Mouse (Mus musculus) neural tube, embryonic 11.5 days (tissue): ENCODE measurements at regions not wholly inside any gene's neighbourhood (a gene's known extent, or its start where the extent isn't known, plus 50 kb on each side); places are given as distances from the start of the nearest gene placed in this dataset.

Experiments
- ATAC-seq: fragments of 200-750 bp; cut with Nextera tagmentation; 2 replicates; pipeline ENCODE4 v1.8.0; 2017; ENCODE audit warnings: moderate number of reproducible peaks, mild to moderate bottlenecking, moderate TSS enrichment, moderate library complexity; ENCODE audit not compliant: insufficient read depth, low FRiP score, low TSS enrichment
- DNase-seq: peaks from one replicate; pipeline ENCODE4 v3.0.0-alpha.2; 2015; ENCODE audit warnings: low spot score
- H3K27ac ChIP-seq: fragments of 300-500 bp; sonication (generic); 2 replicates; pipeline ENCODE4 v1.5.1; 2014; ENCODE audit warnings: low read depth, mild to moderate bottlenecking, low read length
- H3K27me3 ChIP-seq: fragments of 300-500 bp; sonication (generic); 2 replicates; pipeline ENCODE4 v1.6.1; 2014; ENCODE audit warnings: mild to moderate bottlenecking, low read length, mixed read lengths; ENCODE audit not compliant: control insufficient read depth, insufficient read depth
- H3K36me3 ChIP-seq: fragments of 300-500 bp; sonication (generic); 2 replicates; pipeline ENCODE4 v1.6.1; 2014; ENCODE audit warnings: mild to moderate bottlenecking, low read length, moderate library complexity, mixed read lengths; ENCODE audit not compliant: control insufficient read depth, insufficient read depth
- H3K4me1 ChIP-seq: fragments of 300-500 bp; sonication (generic); 2 replicates; pipeline ENCODE4 v1.6.1; 2014; ENCODE audit warnings: low read length, mixed read lengths; ENCODE audit not compliant: control insufficient read depth, insufficient read depth
- H3K4me2 ChIP-seq: fragments of 300-500 bp; sonication (generic); 2 replicates; pipeline ENCODE4 v1.6.1; 2014; ENCODE audit warnings: low read depth, mild to moderate bottlenecking, moderate library complexity
- H3K4me3 ChIP-seq: fragments of 300-500 bp; sonication (generic); 2 replicates; pipeline ENCODE4 v1.5.1; 2014; ENCODE audit warnings: low read depth, low read length
- H3K9ac ChIP-seq: fragments of 300-500 bp; sonication (generic); 2 replicates; pipeline ENCODE4 v1.6.1; 2014; ENCODE audit warnings: mild to moderate bottlenecking, low read length
- H3K9me3 ChIP-seq: fragments of 300-500 bp; sonication (generic); 2 replicates; pipeline ENCODE4 v1.6.1; 2016; ENCODE audit warnings: low read length; ENCODE audit not compliant: control insufficient read depth
- WGBS: fragments of 180-500 bp; shearing (Covaris S2); extraction: QIAGEN DNeasy Blood & Tissue Kit; methylation state at CpG from one replicate; pipeline ENCODE4 v1.1.7; 2014; 5-methylcytosine and 5-hydroxymethylcytosine counted together

DNA sequence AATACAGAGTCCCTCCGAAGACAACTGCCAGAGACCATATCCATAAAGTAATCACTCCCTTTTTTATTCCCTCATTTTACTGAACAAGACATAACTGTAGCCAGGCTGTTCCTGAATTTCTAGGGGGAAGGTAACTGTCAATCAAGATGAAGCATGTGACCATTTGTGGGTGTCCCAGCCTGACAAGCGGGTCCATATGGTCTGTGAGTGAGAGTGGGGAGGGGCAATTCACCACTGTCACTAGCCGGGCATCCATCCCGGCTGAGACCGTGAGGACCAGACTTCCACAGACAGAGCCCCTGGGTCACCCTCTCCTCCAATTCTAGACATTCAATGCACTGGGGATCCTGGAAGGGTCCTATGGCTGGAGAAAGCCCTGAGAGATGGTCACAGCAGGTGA is 54.6 kb downstream of the Gm11733 start:
- Histone ChIP-seq H3K27ac (no peak overlapping the region), H3K27me3 (no peaks in the 10 kb centered on the region), H3K36me3 (0 out of 2 replicates have a peak, but pooled peaks cover 2% of the 10 kb centered on the region), H3K9ac (no peak overlapping the region), H3K9me3 (no peaks in the 10 kb centered on the region), H3K4me2 (no peak overlapping the region), H3K4me3 (no peak overlapping the region), H3K4me1 (peaks cover 7% of the 10 kb centered on the region; the same call in 1 of the 2 replicates)
- DNase-seq (no peak), ATAC-seq (no peak)
- WGBS, result 54% methylated on average over 5 of the region's 5 CpGs

DNA sequence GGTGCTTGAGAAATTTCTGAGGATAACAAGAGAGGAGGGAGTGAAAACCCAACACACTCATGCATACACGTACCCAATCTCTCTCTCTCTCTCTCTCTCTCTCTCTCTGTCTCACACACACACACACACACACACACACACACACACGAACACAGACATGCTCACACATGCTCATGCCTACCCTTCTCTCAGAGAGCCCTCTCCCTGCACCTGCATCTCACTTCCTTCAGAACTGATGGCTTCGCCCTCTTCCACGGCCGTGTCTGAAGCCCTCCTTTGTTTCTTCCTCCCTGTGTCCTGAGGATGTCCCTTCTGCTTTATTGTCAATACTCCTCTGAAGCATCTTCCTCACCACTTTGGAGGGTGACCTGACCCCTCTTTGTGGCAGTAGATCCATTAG is 56.4 kb downstream of the Gm11733 start:
- H3K36me3 ChIP-seq, result 0 out of 2 replicates have a peak, but pooled peaks cover 2% of the 10 kb centered on the region
- no peak overlapping the region for H3K27ac ChIP-seq
- WGBS, result 46% methylated on average over 5 of the region's 5 CpGs
- peaks cover 7% of the 10 kb centered on the region; the same call in 1 of the 2 replicates for H3K4me1 ChIP-seq
- no peak overlapping the region for H3K4me2 ChIP-seq
- no peak overlapping the region for H3K9ac ChIP-seq
- no peaks in the 10 kb centered on the region for H3K27me3 ChIP-seq
- no peak overlapping the region for H3K4me3 ChIP-seq
- no peaks in the 10 kb centered on the region for H3K9me3 ChIP-seq
- ATAC-seq (no peak), DNase-seq (no peak)

DNA sequence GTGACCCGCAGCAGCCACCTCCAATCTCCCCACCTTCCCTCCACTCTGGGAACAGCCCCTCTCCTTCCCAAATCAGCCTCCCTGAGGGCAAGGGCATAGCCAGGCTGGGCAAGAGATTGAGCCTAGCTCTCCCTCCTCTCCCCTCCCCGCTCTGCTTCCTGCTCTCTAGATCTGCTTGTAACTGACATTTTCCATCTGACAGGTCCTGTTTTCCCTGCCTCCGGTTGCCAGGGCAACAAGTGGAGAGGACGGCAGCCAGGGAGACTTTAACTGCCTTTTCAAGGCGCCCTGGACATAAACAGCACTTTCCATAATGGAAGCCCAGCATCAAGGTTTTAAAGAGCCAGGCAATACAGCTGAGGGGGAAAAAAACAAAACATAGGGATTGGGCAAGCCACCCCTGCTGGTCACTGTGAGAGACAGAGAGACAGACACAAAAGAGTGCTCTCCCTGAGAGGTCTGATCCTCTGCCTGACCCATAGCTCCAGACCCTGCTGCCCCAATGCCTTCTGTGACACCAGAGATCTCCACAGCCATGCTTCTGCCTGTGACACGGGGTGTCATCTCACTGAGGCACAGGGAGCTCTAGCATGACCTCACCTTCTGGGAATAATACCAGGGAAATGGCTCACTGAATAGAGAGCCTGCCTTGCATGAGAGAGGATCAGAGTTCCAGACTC is 57.2 kb downstream of the Gm11733 start:
- Histone ChIP-seq H3K9me3 (no peaks in the 10 kb centered on the region), H3K27ac (0 out of 2 replicates have a peak overlapping the region, but pooled peaks have one; percentile 31), H3K4me2 (no peak overlapping the region), H3K9ac (no peak overlapping the region), H3K4me3 (no peak overlapping the region), H3K36me3 (0 out of 2 replicates have a peak, but pooled peaks cover 2% of the 10 kb centered on the region), H3K4me1 (peaks cover 7% of the 10 kb centered on the region; the same call in 1 of the 2 replicates), H3K27me3 (no peaks in the 10 kb centered on the region)
- peak; percentile 59 for DNase-seq
- no peak for ATAC-seq
- WGBS, result 6% methylated on average over 6 of the region's 6 CpGs

DNA sequence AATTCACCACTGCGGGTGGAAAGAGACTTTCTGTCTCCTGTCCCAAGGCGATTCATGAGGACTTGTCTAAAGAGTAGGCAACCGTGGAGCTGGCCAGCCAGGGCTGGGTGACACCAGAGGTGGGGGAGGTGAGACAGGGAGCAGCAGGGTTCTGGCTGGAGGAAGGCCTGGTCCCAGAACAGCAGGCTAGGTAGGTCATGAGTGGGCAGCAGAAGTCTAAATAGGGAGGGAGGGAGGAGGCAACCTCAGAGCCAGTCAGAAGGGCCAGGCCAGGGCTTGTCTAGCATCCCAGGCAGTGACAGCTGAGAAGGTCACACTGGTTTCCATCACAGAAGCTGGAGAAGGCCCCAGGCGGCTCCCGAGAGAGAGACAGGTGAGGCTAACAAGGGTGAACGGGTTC is 59.0 kb downstream of the Gm11733 start:
- WGBS, result 65% methylated on average over 6 of the region's 6 CpGs
- Histone ChIP-seq H3K36me3 (no peaks in the 10 kb centered on the region), H3K9me3 (no peaks in the 10 kb centered on the region), H3K4me2 (no peak overlapping the region), H3K4me1 (peaks cover 7% of the 10 kb centered on the region; the same call in 1 of the 2 replicates), H3K9ac (no peak overlapping the region), H3K4me3 (no peak overlapping the region), H3K27me3 (no peaks in the 10 kb centered on the region), H3K27ac (no peak overlapping the region)
- ATAC-seq, result no peak
- no peak for DNase-seq

DNA sequence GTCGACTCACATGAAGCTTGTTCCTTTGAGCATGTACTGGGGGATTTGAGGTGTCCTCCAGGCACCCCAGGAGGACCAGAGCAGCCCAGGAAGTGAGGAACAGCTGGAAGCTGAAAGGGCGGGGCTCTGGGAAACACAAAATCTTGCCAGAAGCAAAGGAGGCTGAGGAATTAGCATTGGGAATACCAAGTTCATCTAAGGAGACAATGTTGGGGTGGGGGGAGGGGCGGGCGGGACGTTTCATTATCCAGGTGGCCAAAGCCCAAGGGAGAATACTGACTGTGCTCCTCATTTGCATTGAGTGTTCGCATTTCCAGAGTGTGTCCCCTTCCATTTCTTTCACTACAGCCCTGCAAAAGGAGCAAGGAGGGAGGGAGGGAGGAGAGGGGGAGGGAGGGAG is 60.3 kb downstream of the Gm11733 start:
- peaks cover 7% of the 10 kb centered on the region; the same call in 1 of the 2 replicates for H3K4me1 ChIP-seq
- no peak overlapping the region for H3K9ac ChIP-seq
- H3K27ac ChIP-seq, result no peak overlapping the region
- no peaks in the 10 kb centered on the region for H3K36me3 ChIP-seq
- ATAC-seq (no peak), DNase-seq (no peak)
- H3K27me3 ChIP-seq, result no peaks in the 10 kb centered on the region
- no peaks in the 10 kb centered on the region for H3K9me3 ChIP-seq
- H3K4me3 ChIP-seq, result no peak overlapping the region
- 47% methylated on average over 5 of the region's 6 CpGs for WGBS
- H3K4me2 ChIP-seq, result no peak overlapping the region

DNA sequence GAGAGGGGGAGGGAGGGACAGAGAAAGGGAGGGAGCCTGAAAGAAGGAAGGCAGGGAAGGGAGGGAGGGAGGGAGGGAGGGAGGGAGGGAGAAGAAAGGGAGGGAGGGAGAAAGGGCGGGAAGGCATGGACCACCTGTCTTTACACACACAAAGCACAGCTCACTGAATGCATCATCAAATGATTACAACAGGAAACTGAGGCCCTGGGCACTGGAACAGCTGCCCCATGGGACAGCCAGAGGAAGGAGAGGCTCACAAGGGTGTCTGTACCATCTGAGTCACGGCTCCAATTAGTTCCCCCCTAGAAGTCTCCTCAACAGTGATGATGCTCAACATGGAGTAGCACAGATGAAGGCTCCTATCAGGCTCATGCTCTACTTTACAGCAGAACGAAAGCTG is 60.8 kb downstream of the Gm11733 start:
- no peaks in the 10 kb centered on the region for H3K9me3 ChIP-seq
- DNase-seq (no peak), ATAC-seq (no peak)
- H3K4me1 ChIP-seq, result peaks cover 7% of the 10 kb centered on the region; the same call in 1 of the 2 replicates
- H3K27me3 ChIP-seq, result no peaks in the 10 kb centered on the region
- WGBS, result 54% methylated on average over 3 of the region's 3 CpGs
- no peaks in the 10 kb centered on the region for H3K36me3 ChIP-seq
- H3K4me3 ChIP-seq, result no peak overlapping the region
- H3K27ac ChIP-seq, result no peak overlapping the region
- no peak overlapping the region for H3K4me2 ChIP-seq
- H3K9ac ChIP-seq, result no peak overlapping the region

DNA sequence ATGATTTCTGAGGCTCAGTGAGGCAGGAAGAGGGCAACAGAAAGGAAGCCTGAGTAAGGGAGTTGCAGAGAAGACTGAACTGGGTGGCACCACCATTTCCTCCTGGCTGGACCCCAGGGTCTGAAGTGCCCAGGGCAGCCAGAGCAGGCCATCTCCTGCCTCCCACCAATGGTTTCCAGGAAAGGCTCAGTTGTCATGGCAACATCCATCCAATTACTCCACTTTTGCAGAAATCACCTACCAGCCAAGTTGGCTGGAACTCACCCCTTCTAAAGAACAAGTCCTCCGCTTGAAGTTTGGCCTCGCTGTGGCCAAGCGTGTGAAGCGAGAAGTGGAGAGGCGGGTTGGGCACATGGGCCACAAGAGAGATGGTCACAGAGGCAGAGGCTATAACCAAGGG is 67.8 kb downstream of the Gm11733 start:
- ATAC-seq, result no peak
- WGBS, result 97% methylated on average over 5 of the region's 5 CpGs
- Histone ChIP-seq H3K4me2 (no peak overlapping the region), H3K9ac (no peak overlapping the region), H3K4me1 (no peaks in the 10 kb centered on the region), H3K9me3 (no peaks in the 10 kb centered on the region), H3K27ac (no peak overlapping the region), H3K27me3 (no peaks in the 10 kb centered on the region), H3K4me3 (no peak overlapping the region), H3K36me3 (no peaks in the 10 kb centered on the region)
- DNase-seq, result no peak

DNA sequence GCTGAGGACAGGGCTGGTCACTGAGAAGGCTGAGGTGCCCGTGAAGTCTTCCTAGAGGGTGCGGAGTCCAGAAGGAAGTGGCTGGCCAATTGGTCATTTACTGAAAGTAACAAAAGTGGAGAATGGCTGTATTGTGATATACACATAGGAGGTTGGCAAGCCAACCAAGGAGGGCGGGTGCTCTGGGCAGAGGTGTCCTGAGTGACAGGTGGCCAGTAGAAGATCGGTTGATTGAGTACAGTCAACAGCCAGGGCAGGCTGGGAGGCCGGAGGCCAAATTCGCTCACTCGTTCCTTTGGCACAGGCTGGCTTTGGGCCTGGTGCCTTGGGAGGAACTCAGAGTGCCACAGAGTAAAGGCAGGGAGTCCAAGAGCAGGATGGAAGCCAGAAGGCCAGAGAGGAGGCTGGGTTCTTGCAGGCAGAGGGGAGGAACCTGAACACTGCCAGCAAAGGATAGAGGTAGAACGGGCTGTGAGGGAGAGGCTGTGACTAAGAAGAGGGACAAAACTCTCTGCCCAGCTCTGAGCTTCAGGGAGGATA is 68.3 kb downstream of the Gm11733 start:
- Histone ChIP-seq H3K4me2 (no peak overlapping the region), H3K27me3 (no peaks in the 10 kb centered on the region), H3K4me1 (no peaks in the 10 kb centered on the region), H3K9me3 (no peaks in the 10 kb centered on the region), H3K9ac (no peak overlapping the region), H3K36me3 (no peaks in the 10 kb centered on the region), H3K27ac (no peak overlapping the region), H3K4me3 (no peak overlapping the region)
- DNase-seq (no peak), ATAC-seq (no peak)
- WGBS, result 91% methylated on average over 8 of the region's 8 CpGs

DNA sequence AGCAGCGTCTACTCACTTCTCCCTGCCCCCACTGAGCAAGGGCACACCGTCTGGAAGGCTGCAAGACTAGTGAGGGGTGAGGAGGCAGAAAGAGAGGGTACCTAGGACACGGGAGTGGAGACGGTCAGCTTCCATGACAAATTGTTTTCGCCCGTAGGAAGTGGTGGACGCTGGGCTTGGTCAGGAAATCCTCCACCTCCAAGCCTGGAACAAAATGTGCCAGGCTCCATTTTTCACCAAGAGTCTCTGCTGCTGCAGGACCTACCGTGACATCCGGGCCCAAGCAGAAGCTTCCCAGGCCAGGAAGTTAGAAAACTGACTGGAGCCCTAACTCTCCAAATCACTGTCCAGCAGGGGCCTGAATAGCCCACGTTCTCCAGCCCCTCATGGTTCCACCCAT is 69.9 kb downstream of the Gm11733 start:
- Histone ChIP-seq H3K27me3 (no peaks in the 10 kb centered on the region), H3K36me3 (no peaks in the 10 kb centered on the region), H3K9ac (no peak overlapping the region), H3K4me3 (no peak overlapping the region), H3K9me3 (no peaks in the 10 kb centered on the region), H3K4me2 (no peak overlapping the region), H3K4me1 (no peaks in the 10 kb centered on the region), H3K27ac (no peak overlapping the region)
- ATAC-seq, result no peak
- WGBS, result 63% methylated on average over 10 of the region's 10 CpGs
- no peak for DNase-seq
